Mouse (Mus musculus) gastrocnemius, postnatal 14 days (tissue): ENCODE data around the gene Npc2. TPM values are rescaled to one million over a fixed set of nuclear protein-coding genes. Genes with fewer than 3 reads are reported as not detected.

Source experiments
- DNase-seq: peaks from one replicate; pipeline ENCODE4 v3.0.0; 2021; ENCODE audit warnings: mixed read lengths
- intact Hi-C: fragments of 180-260 bp; cut with DNase I; formaldehyde crosslinking; loops from one replicate; pipeline ENCODE4 v1.15.1; 2025; ENCODE audit warnings: low total_unique reads
- total RNA-seq, 2 experiments: library from RNA; stranded (reverse); gene quantifications; 2 replicates each; pipeline ENCODE4 v1.2.3; 2021

Npc2 gene
- total RNA-seq, 2 experiments from 2014 or later = 18.0 to 20.0 TPM

DNA sequence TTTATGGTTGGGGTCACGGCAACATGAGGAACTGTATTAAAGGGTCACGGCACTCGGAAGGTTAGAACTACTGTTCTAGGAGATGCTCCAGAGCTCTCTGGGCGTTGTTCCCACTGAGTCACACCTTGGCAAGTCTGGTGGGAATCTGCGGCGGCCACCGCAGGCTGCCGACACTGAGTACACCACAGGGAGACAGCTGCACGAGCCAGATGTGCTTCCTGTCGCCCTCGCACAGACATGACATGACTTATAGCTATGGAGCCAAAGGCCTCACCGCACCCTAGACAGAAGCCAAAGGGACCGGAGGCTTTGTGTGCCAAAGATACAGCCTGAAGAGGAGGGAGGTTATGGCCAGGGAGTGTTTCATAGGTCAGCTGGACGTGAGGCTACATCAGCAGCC is 22.3 kb downstream of the Npc2 start:
- peak; percentile 76 for DNase-seq
- intact Hi-C loops = no loop called here

DNA sequence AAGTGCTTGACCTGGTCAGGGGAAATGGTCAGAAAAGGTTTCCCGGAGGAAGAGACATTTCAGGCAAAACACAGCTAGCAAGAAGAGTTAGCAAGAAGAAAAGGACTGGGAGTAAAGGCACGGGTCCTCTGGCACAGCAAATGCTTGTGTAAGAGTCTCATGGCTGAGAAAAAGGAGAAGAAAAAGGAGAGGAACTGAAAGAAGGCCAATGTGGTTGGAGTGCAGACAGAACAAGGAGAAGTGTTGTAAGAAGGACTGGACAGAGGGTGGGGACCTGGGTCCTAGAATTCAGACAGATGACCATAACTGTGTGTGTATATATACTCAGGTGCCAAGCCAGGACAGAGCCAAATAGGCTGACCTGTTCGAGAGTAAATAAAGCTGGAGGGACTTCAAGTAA is 24.8 kb downstream of the Npc2 start:
- DNase-seq = no peak
- intact Hi-C loops = loop anchor here (2.0 kb wide), 1 partner anchor 19 kb away; no protein-coding TSS in a partner anchor

DNA sequence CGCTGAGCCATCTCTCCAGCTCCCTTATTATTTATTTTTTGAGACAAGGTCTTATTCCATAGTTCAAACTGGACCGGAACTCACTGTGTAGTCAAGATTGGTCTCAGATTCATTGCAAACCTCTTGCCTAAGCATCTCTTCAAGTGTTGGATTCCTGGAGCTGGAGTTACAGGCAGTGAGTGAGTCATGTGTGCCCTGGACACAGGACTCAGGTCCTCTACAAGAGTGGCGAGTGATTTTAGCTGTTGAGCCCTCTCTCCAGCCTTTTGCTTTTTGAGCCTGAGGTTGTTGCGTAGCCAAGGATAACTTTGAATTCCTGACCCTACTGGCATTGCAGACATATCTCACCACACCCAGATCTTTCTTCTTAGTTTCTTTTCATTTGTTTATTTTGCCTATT is 27.3 kb downstream of the Npc2 start:
- no peak for DNase-seq
- intact Hi-C loops = no loop called here

DNA sequence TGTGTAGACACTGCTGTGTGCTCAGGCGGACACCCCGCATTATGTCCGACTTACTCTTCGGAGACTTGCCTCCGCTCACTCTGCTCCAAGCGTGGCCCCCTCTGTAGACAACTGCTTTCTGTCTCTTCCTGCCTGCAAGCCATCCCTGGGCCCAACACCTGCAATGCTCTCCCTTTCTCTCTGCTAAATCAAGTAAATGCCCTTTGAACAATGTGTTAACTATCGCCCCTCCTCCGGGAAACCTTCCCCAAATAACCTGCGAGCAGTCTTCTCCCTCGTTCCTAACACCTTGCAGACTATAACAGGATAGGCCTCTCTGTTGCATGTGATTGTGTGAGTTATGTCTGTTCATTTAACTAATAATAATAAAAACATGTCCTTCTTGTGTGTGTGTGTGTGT is 29.5 kb downstream of the Npc2 start:
- intact Hi-C loops = no loop called here
- DNase-seq = no peak

DNA sequence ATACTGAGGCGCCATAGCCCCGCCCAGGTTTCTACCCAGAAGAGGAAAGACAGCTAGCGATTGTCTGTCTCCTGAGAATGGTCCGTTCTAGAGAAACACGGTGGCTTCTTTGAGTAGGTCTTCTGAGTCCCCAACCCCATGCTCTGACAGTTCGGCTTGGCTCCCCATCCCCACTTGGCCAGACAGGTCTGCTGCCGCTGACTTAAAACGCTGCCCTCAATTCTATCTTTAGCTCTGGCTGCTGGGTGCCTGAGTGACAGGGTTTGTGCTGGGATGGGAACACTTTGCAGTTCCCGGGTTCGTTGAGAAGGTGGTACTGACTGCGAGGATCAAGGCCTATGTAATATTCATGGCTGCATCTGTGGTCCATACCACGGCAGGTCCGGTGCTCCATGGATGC is 39.6 kb downstream of the Npc2 start:
- intact Hi-C loops = no loop called here
- DNase-seq = no peak

DNA sequence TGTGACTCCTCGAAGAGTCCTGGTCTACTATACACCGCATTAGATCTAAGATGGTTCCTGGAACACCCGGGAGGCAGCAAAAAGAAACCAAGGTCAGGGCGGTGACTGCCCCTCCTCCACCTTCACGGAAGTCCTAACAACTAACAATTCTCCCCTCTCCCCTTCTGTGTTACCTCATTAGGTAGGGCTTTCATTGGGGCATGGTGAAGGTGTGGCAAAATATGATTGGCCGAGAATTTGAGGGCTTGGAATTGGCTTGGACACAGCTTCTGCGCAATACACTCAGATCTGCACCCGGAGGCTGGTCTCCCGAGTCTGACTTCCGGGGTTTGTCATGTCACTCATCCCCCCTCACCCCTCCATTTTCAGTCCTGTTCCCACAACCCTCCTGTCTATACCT is 44.5 kb downstream of the Npc2 start:
- intact Hi-C loops = loop anchor here (2.0 kb wide), 1 partner anchor 20 kb away; no protein-coding TSS in a partner anchor
- no peak for DNase-seq

DNA sequence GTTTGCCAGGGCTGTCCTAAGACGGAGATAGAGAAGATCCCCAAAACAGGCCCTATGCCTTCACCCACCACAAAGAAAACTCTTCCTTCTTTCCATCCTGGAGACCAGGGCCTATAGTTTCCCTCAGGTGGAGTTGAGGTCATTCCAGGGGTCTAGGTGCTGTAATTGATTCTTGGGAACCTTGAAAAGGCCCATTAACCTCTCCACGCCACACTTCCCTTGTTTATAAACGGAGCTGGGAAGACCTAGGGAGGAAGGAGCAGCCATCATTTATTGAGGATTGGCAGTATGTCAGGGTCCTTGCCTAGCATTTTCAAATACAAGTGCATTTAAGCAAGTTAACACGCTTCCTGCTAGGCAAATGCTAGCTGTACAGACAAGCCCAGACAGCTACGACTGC is 45.5 kb downstream of the Npc2 start:
- intact Hi-C loops = no loop called here
- DNase-seq = no peak

DNA sequence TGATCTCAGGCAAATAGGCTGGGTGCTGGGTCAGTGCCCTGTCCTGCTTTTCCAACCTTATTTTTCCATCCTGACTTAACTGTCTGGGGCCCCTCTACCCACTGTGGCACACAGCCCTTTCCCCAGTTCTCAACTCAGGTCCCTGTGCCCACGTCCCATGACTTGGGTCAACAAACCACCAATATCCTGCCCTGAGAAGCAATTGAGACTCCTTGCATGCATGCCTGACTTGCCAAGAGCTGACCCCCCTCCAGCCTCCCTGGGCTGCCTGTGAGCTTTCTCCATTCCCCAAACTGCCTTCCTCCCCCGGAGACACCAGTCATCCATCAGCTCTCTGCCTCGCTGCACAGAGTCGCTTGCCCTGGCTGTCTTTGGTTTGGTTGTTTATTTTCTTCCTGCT is 46.0 kb downstream of the Npc2 start:
- intact Hi-C loops = no loop called here
- DNase-seq = no peak

DNA sequence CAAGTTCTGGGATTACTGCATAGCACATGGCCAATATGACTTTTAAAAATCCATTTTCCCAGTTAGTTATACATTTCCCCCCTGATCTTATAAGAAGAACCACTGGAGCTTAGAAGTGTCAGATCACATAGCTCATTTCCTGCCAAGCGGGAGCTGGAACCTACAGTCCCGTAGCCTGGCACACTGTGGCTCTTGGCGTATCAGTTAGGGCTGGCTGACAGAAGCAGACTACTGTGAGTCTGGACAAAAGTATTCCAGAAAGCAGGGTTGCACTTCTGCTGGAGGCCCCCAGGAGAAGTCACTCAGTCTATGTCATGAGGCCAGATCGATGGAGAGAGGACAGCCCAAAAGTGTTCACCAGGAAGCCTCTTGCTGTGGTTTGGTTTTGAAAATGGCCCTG is 46.6 kb downstream of the Npc2 start:
- no peak for DNase-seq
- intact Hi-C loops = no loop called here

DNA sequence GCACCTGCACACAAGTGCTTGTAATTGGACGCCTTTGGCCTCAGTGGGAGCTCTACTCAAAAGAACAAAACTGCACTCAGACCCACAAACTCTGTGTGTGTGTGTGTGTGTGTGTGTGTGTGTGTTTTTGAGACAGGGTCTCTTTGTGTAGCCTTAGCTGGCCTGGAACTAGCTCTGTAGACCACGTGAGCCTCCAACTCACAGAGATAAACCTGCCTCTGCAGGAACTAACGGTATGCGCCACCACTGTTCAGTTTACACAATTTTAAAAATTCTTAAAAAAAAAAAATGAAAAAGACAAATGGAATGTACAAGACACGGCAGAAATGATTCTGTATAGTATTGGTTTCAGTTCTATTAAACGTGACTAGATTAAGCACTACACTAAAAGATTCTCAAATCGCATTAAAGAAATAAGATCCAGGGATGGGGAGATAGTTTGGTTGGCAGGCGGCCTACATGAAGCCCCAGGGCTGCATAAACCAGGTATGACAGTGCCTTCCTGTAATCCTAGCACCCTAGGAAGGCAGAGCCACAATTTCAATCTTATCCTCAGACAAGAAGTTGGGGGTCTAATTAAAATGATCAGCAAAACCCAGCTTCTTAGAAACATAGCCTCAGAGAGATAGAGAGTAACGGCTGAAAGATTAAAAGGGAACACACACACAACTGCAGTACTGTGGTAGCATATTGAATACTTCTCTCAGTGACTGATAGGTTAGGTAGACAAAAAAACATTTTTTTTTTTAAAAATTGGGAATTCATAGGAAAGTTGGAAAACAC is 54.3 kb downstream of the Npc2 start:
- intact Hi-C loops = no loop called here

DNA sequence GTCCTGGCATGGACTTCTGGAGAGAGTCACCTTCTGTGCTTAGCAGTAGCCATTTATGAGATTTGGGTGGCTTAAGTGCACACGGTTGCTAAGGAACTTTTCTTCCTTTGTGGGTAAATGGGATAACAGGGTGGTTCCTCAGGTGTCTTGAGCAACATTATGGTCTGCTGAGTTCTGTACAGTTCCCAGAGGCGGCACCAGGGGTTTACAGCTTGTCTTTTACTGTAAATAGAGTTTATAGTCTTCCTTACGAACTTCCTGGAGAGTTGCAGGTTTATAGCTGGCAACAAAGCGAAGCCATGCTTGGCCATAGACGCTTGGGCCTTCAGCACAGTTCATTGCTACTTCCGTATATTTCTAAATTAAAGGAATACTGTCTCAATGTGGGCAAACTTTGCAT is 58.4 kb downstream of the Npc2 start:
- intact Hi-C loops = no loop called here
- no peak for DNase-seq

More for the DNA sequence above, 54.3 kb downstream of the Npc2 start:
- no peak for DNase-seq

DNA sequence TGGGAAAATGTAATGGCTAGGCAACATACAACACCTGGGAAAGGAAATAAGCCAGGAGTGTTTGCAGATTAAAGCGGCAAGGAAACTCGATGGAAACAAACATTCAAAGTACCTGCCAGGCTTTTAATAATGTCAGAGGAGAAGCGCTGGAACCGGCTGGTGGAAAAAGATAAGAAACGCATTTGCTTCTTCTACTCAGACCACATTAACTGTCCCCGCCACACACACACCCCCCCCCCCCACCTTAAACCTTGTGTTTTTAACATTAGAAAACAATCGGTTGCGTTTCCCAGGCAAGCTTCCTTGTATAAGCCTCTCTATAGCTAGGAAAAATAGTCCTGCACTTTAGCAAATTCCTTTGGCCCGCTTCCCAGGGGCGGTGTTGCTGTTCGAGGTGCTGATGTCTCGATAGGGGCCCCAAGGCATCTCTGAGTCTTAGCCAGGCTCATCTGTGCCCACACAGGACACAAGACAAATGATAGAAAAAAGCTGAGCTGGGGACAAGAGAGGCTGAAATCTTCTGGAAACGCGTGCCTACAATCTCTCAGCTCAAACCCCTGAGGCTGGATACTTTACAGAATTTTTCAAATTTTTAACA is 63.0 kb downstream of the Npc2 start:
- intact Hi-C loops = no loop called here
- peak; percentile 12 for DNase-seq

DNA sequence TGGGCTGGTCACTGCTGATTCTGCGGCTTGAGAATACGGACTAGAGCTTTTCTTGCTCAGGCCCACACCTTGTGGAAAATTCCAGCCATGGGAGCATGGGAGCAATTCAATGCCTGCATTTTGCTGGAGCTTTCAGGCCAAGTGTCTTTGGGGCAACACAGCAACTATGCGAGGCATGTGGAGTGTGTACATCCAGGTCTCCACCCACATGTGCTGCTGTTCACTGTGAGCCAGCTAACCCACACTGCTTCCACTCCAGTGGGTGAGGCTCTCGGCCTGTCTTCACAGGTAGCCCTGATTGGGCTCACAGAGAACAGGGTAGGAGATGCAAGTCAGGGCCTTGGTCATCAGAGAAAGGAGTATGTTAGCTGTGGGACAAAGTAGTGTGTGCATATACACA is 65.1 kb downstream of the Npc2 start:
- no peak for DNase-seq
- intact Hi-C loops = no loop called here

DNA sequence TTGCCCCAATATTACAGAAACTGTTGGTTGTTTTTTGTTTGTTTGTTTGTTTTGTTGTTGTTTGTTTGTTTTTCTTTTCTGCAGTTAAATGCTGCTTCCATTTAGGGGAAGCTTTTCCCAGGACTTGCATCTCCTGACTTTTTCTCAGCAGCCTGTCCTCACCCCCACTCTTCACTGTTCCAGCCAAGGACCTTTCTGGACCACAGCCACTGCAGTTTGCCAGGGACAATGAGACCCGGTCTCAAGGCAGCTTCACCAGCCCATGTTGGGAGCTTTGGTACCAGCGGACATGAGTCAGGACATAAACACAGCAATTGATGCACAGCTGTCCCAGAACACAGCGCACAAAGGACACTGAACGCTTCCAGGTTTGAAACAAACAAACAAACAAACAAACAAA is 66.1 kb downstream of the Npc2 start:
- intact Hi-C loops = no loop called here

More for the DNA sequence above, 66.1 kb downstream of the Npc2 start:
- no peak for DNase-seq

Other genes with a start within 250 kb of the Npc2 start
- not detected for gene Vsx2, start 203.4 kb downstream of the Npc2 start, total RNA-seq
- gene Abcd4, start 155.7 kb downstream of the Npc2 start, total RNA-seq = 1 to 10 TPM; 3.3 to 4.3 TPM
- not detected for gene Vrtn, start 132.1 kb downstream of the Npc2 start, total RNA-seq
- not detected for gene Syndig1l, start 74.3 kb downstream of the Npc2 start, total RNA-seq
- gene Isca2, start 99 bp upstream of the Npc2 start, total RNA-seq = 10 to 100 TPM; 47.4 to 50.7 TPM
- 1 to 10 TPM; 1.7 to 1.8 TPM for gene Ltbp2, start 103.4 kb upstream of the Npc2 start, total RNA-seq
- 10 to 100 TPM; 25.2 to 25.3 TPM for gene Fcf1, start 197.7 kb upstream of the Npc2 start, total RNA-seq
- 10 to 100 TPM; 15.7 to 17.4 TPM for gene Arel1, start 197.7 kb upstream of the Npc2 start, total RNA-seq
- 10 to 100 TPM; 15.4 to 17.5 TPM for gene Ylpm1, start 223.2 kb upstream of the Npc2 start, total RNA-seq